Mouse (Mus musculus): ENCODE measurements around the gene Ros1.

DNA sequence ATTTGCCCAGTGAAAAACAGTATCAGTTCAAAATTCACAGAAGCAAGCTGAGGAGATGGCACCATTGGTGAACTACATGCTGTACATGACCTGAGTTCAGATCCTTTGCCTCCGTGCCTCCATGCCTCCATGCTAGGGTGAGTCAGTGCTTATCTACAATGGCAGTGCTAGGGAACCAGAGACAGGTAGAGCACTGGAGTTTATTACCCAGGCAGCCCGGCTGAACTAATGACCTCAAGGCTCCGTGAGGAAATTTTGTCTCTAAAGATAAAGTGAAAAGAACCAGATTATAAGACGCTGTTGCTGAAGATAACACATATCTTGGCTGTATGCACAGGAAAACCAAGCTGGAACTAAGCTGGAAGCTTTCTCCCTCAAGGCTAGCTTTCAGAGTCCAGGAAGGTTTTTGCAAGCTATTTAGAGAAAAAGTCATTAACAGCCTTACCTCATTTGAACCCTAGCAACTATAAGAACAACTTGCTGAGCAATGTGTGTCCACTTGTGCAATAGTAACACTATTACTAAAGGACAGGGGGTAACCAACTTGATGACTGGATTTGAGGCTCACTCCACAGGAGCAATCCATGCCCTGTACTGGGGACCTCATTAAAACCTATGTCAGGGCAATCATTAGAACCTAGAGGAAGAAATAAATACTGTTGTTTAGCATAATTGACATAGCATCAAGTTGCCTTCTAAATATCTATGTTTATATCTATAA lies 61.5 kb downstream of the Ros1 start:
- TF ChIP-seq POLR2A (IDR thresholded peaks at IDR 0.05; ENCODE audit: insufficient read length, low read depth), result no peak
- no peak for TF ChIP-seq E2F4 (IDR thresholded peaks at IDR 0.05; ENCODE audit: insufficient read depth)
- no peak for TF ChIP-seq TCF3 (IDR thresholded peaks at IDR 0.05; ENCODE audit: insufficient read length, low read depth)
- TF ChIP-seq POLR2AphosphoS2 (IDR thresholded peaks at IDR 0.05; ENCODE audit: insufficient read length, low read depth), result no peak
- no peak for TF ChIP-seq USF1 (IDR thresholded peaks at IDR 0.05; ENCODE audit: low read depth)
- no peak for TF ChIP-seq REST (IDR thresholded peaks at IDR 0.05; ENCODE audit: insufficient read depth, insufficient read length)
- TF ChIP-seq SRF (IDR thresholded peaks at IDR 0.05; ENCODE audit: control insufficient read depth, insufficient read length, low read depth), result no peak
- no peak for TF ChIP-seq MYOG (IDR thresholded peaks at IDR 0.05; ENCODE audit: control insufficient read depth in 1 of 3, insufficient read depth in 1 of 3, insufficient read length in 2 of 3, low read depth in 2 of 3)
- no peak for TF ChIP-seq MAX (IDR thresholded peaks at IDR 0.05; ENCODE audit: low read depth)
- no peak for TF ChIP-seq CEBPB (IDR thresholded peaks at IDR 0.05; ENCODE audit: insufficient read depth, poor library complexity, severe bottlenecking)
- no peak for TF ChIP-seq MYOD1 (IDR thresholded peaks at IDR 0.05; ENCODE audit: control insufficient read depth in 1 of 3, insufficient read length in 2 of 3, low read depth in 2 of 3)

Data from myocyte (in vitro differentiated cells).